11 mouse cellular contexts compared by ENCODE assay signal in genomic region chr15:95980641-95981040, GRCm38 (mm10).
"Had no signal": no experiment of that assay in that cellular context is flagged by ENCODE, and none has a peak within 500 bp of the region (broad histone marks: within the 10 kb centered on the region; RNA-seq: fewer than 3 reads in every experiment).

No protein-coding gene starts in this region.

- DNase-seq: kidney, adult 11 months; kidney, adult 8-10 months; kidney, postnatal 10 days; kidney, postnatal 36 days; liver; lung, adult 18-20 months; lung, postnatal 14 days; lung, postnatal 4 days; retina, postnatal 1 day; right cerebral cortex, postnatal 25 days; spleen, adult 18-20 months had no signal
